Mouse (Mus musculus): ENCODE data around the gene Atp2b2. TPM values are rescaled to one million over a fixed set of nuclear protein-coding genes. Genes with fewer than 3 reads are reported as not detected.
A peak's percentile ranks its signal among the peaks of the same experiment; 100 is the strongest.

The Atp2b2 gene
- total and polyA plus RNA-seq, 2 experiments from 2014 or later, result 0.03 TPM; not detected in 1

DNA sequence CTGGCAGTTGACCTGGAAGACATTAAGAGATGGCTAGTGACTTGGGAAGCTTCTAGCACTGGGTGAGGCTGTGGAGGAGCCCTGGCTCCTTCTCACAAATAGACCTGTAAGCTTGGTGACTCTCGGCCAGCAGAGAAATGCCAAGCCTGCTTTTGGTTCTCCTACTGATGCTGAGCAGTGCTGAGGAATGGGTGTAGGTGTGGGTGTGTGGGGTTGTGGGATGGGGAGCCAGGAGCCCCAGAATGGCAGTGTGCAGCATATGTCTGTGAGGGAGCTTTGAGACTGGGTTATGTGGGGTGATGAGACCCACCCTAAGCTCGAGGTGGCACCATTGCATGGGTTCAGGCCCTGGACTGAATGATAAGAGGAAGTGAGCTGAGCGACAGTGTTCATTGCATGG is 129.7 kb downstream of the Atp2b2 start:
- Histone ChIP-seq H3K4me2 (ENCODE audit: low read depth, low read length) (no peak overlapping the region), H3K36me3 (replicated peaks; ENCODE audit: control insufficient read depth, insufficient read depth, low read length) (no peaks in the 10 kb centered on the region)
- WGBS, result 57% methylated on average over 3 of the region's 3 CpGs

DNA sequence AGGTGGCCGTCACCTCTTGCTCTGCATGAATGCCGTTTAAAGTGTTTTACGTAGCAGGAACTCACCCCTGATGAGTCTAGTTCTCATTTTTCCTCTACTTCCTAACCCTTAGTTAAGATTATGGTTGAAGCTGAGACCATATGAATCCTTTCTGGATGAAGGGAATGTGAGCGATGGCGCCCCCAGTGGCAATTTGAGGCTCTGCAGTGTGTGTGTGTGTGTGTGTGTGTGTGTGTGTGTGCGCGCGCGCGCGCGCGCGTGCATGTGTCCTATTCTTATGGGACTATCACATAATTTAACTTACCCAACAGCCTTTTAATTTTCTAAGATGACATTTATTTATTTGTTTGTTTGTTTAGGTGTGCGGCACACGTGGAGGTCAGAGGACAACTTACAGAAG is 131.3 kb downstream of the Atp2b2 start:
- H3K4me2 ChIP-seq (ENCODE audit: low read depth, low read length), result no peak overlapping the region
- DNase-seq (ENCODE audit: low spot score), result no peak
- no peaks in the 10 kb centered on the region for H3K27me3 ChIP-seq (ENCODE audit: control insufficient read depth, insufficient read depth, low read length)
- ATAC-seq (ENCODE audit: insufficient read depth, low read depth), result no peak
- H3K9me3 ChIP-seq (replicated peaks; ENCODE audit: control insufficient read depth, low read length), result no peaks in the 10 kb centered on the region
- no peaks in the 10 kb centered on the region for H3K36me3 ChIP-seq (replicated peaks; ENCODE audit: control insufficient read depth, insufficient read depth, low read length)
- WGBS, result 73% methylated on average over 16 of the region's 16 CpGs
- H3K4me3 ChIP-seq (ENCODE audit: low read depth, low read length), result no peak overlapping the region
- no peak overlapping the region for H3K27ac ChIP-seq (ENCODE audit: low read depth)
- TF ChIP-seq EP300 (IDR thresholded peaks at IDR 0.05; ENCODE audit: low read depth) (no peak), CTCF (IDR thresholded peaks at IDR 0.05; ENCODE audit: low read depth) (peak; percentile 23; the same call in 1 of the 2 replicates)
- no peak overlapping the region for H3K9ac ChIP-seq (replicated peaks; ENCODE audit: low read depth, low read length)
- no peaks in the 10 kb centered on the region for H3K4me1 ChIP-seq (ENCODE audit: control insufficient read depth, insufficient read depth)

More for the DNA sequence above, 129.7 kb downstream of the Atp2b2 start:
- ATAC-seq (ENCODE audit: insufficient read depth, low read depth) (no peak), DNase-seq (ENCODE audit: low spot score) (no peak)
- H3K9me3 ChIP-seq (replicated peaks; ENCODE audit: control insufficient read depth, low read length), result no peaks in the 10 kb centered on the region
- H3K27ac ChIP-seq (ENCODE audit: low read depth), result no peak overlapping the region
- TF ChIP-seq EP300 (IDR thresholded peaks at IDR 0.05; ENCODE audit: low read depth) (no peak), CTCF (IDR thresholded peaks at IDR 0.05; ENCODE audit: low read depth) (no peak)
- no peaks in the 10 kb centered on the region for H3K27me3 ChIP-seq (ENCODE audit: control insufficient read depth, insufficient read depth, low read length)
- no peaks in the 10 kb centered on the region for H3K4me1 ChIP-seq (ENCODE audit: control insufficient read depth, insufficient read depth)
- no peak overlapping the region for H3K4me3 ChIP-seq (ENCODE audit: low read depth, low read length)
- no peak overlapping the region for H3K9ac ChIP-seq (replicated peaks; ENCODE audit: low read depth, low read length)

- Histone ChIP-seq H3K9ac (replicated peaks; ENCODE audit: low read depth, low read length) (no peak overlapping the region), H3K27ac (ENCODE audit: low read depth) (no peak overlapping the region), H3K27me3 (ENCODE audit: control insufficient read depth, insufficient read depth, low read length) (no peaks in the 10 kb centered on the region), H3K4me1 (ENCODE audit: control insufficient read depth, insufficient read depth) (no peaks in the 10 kb centered on the region), H3K4me2 (ENCODE audit: low read depth, low read length) (no peak overlapping the region), H3K9me3 (replicated peaks; ENCODE audit: control insufficient read depth, low read length) (no peaks in the 10 kb centered on the region), H3K4me3 (ENCODE audit: low read depth, low read length) (no peak overlapping the region), H3K36me3 (replicated peaks; ENCODE audit: control insufficient read depth, insufficient read depth, low read length) (no peaks in the 10 kb centered on the region)
- DNase-seq (ENCODE audit: low spot score), result no peak
- 84% methylated on average over 3 of the region's 3 CpGs for WGBS
- TF ChIP-seq EP300 (IDR thresholded peaks at IDR 0.05; ENCODE audit: low read depth), result no peak
- TF ChIP-seq CTCF (IDR thresholded peaks at IDR 0.05; ENCODE audit: low read depth), result no peak
- ATAC-seq (ENCODE audit: insufficient read depth, low read depth), result no peak
Observed at GRCm38 (mm10) chr6:113910411-113911055, 131.9 kb downstream of the Atp2b2 start.

- no peak overlapping the region for H3K9ac ChIP-seq (replicated peaks; ENCODE audit: low read depth, low read length)
- no peaks in the 10 kb centered on the region for H3K27me3 ChIP-seq (ENCODE audit: control insufficient read depth, insufficient read depth, low read length)
- no peak overlapping the region for H3K4me3 ChIP-seq (ENCODE audit: low read depth, low read length)
- DNase-seq (ENCODE audit: low spot score), result no peak
- no peak overlapping the region for H3K27ac ChIP-seq (ENCODE audit: low read depth)
- no peak for TF ChIP-seq CTCF (IDR thresholded peaks at IDR 0.05; ENCODE audit: low read depth)
- TF ChIP-seq EP300 (IDR thresholded peaks at IDR 0.05; ENCODE audit: low read depth), result no peak
- H3K4me2 ChIP-seq (ENCODE audit: low read depth, low read length), result no peak overlapping the region
- H3K9me3 ChIP-seq (replicated peaks; ENCODE audit: control insufficient read depth, low read length), result no peaks in the 10 kb centered on the region
- ATAC-seq (ENCODE audit: insufficient read depth, low read depth), result no peak
- 58% methylated on average over 5 of the region's 5 CpGs for WGBS
- H3K36me3 ChIP-seq (replicated peaks; ENCODE audit: control insufficient read depth, insufficient read depth, low read length), result no peaks in the 10 kb centered on the region
- no peaks in the 10 kb centered on the region for H3K4me1 ChIP-seq (ENCODE audit: control insufficient read depth, insufficient read depth)
Observed at GRCm38 (mm10) chr6:113909836-113910235, 132.6 kb downstream of the Atp2b2 start.

DNA sequence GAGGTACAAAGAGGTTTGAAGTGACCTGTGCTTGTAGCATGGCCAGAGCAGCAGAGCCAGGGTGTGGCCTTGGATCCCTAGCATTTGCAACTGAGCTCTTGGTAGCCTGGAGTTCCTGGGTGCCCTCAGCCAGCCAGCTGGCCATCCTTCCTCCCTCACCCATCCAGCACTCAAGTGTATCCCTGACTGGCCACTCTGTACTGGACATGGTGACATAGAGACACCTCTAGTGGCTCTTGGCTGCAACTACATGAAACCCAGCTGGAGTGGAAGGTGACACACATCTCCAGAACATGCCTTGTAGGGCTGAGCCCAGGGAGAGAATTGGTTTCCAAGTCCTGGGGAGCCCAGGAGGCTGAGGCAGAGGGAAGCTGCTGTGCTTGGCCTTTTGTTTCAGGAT is 134.3 kb downstream of the Atp2b2 start:
- Histone ChIP-seq H3K4me3 (ENCODE audit: low read depth, low read length) (no peak overlapping the region), H3K36me3 (replicated peaks; ENCODE audit: control insufficient read depth, insufficient read depth, low read length) (no peaks in the 10 kb centered on the region), H3K27ac (ENCODE audit: low read depth) (no peak overlapping the region), H3K4me2 (ENCODE audit: low read depth, low read length) (no peak overlapping the region), H3K9me3 (replicated peaks; ENCODE audit: control insufficient read depth, low read length) (no peaks in the 10 kb centered on the region), H3K27me3 (ENCODE audit: control insufficient read depth, insufficient read depth, low read length) (no peaks in the 10 kb centered on the region), H3K4me1 (ENCODE audit: control insufficient read depth, insufficient read depth) (no peaks in the 10 kb centered on the region), H3K9ac (replicated peaks; ENCODE audit: low read depth, low read length) (no peak overlapping the region)
- peak; percentile 38 for TF ChIP-seq CTCF (IDR thresholded peaks at IDR 0.05; ENCODE audit: low read depth)
- no peak for TF ChIP-seq EP300 (IDR thresholded peaks at IDR 0.05; ENCODE audit: low read depth)
- DNase-seq (ENCODE audit: low spot score) (no peak), ATAC-seq (ENCODE audit: insufficient read depth, low read depth) (no peak)

- ATAC-seq (ENCODE audit: insufficient read depth, low read depth), result no peak
- Histone ChIP-seq H3K27me3 (ENCODE audit: control insufficient read depth, insufficient read depth, low read length) (no peaks in the 10 kb centered on the region), H3K4me1 (ENCODE audit: control insufficient read depth, insufficient read depth) (no peaks in the 10 kb centered on the region), H3K4me2 (ENCODE audit: low read depth, low read length) (no peak overlapping the region), H3K9ac (replicated peaks; ENCODE audit: low read depth, low read length) (no peak overlapping the region), H3K9me3 (replicated peaks; ENCODE audit: control insufficient read depth, low read length) (no peaks in the 10 kb centered on the region), H3K27ac (ENCODE audit: low read depth) (no peak overlapping the region), H3K4me3 (ENCODE audit: low read depth, low read length) (no peak overlapping the region), H3K36me3 (replicated peaks; ENCODE audit: control insufficient read depth, insufficient read depth, low read length) (no peaks in the 10 kb centered on the region)
- TF ChIP-seq CTCF (IDR thresholded peaks at IDR 0.05; ENCODE audit: low read depth) (no peak), EP300 (IDR thresholded peaks at IDR 0.05; ENCODE audit: low read depth) (no peak)
- 76% methylated on average over 5 of the region's 5 CpGs for WGBS
- no peak for DNase-seq (ENCODE audit: low spot score)
Observed at GRCm38 (mm10) chr6:113904406-113904805, 138.0 kb downstream of the Atp2b2 start.

Data from heart, postnatal 0 days (tissue).